Mouse (Mus musculus): ENCODE results near the gene Ccdc59. TPM values are rescaled to one million over a fixed set of nuclear protein-coding genes. Genes with fewer than 3 reads are reported as not detected.

Gene Ccdc59
- total RNA-seq (2023) = 49.6 TPM

GRCm38 (mm10) chr10:105840928-105841888 lies at the start of gene Ccdc59, which contains the start of gene Mettl25:
TSS of gene Ccdc59 (plus strand) at chr10:105841067.
TSS of gene Mettl25 (minus strand) at chr10:105841380.

Other genes starting within 250 kb of the Ccdc59 start
- gene Mettl25, start 313 bp downstream of the Ccdc59 start, total RNA-seq (2023) = 11.7 TPM